Mouse (Mus musculus): ENCODE measurements around the gene Ephx1. TPM values are rescaled to one million over a fixed set of nuclear protein-coding genes. Genes with fewer than 3 reads are reported as not detected.

The Ephx1 gene
- polyA plus RNA-seq, 1 experiment: 13.4 TPM

GRCm38 (mm10) chr1:180957989-180958388, 62.7 kb downstream of the Ephx1 start:
- WGBS: 67% methylated on average over 3 of the region's 3 CpGs
- no peak for TF ChIP-seq CTCF (IDR thresholded peaks at IDR 0.05; ENCODE audit: control insufficient read depth, insufficient read depth, low read length)
- no peak for TF ChIP-seq POLR2A (IDR thresholded peaks at IDR 0.05; ENCODE audit: borderline replicate concordance, control insufficient read depth, low read depth, low read length)
- Histone ChIP-seq H3K4me3 (replicated peaks; ENCODE audit: control insufficient read depth, low read depth, low read length) (no peak overlapping the region), H3K27ac (ENCODE audit: control insufficient read depth, insufficient read depth, low read depth, low read length, poor library complexity) (no peak overlapping the region), H3K4me1 (ENCODE audit: control insufficient read depth, insufficient read depth, low read length) (no peaks in the 10 kb centered on the region)

- no peaks in the 10 kb centered on the region for H3K4me1 ChIP-seq (ENCODE audit: control insufficient read depth, insufficient read depth, low read length)
- no peak overlapping the region for H3K27ac ChIP-seq (ENCODE audit: control insufficient read depth, insufficient read depth, low read depth, low read length, poor library complexity)
- no peak overlapping the region for H3K4me3 ChIP-seq (replicated peaks; ENCODE audit: control insufficient read depth, low read depth, low read length)
- TF ChIP-seq POLR2A (IDR thresholded peaks at IDR 0.05; ENCODE audit: borderline replicate concordance, control insufficient read depth, low read depth, low read length) (no peak), CTCF (IDR thresholded peaks at IDR 0.05; ENCODE audit: control insufficient read depth, insufficient read depth, low read length) (no peak)
- 46% methylated on average over 8 of the region's 8 CpGs for WGBS
Measured at GRCm38 (mm10) chr1:180956973-180957381, 63.7 kb downstream of the Ephx1 start.

- H3K4me3 ChIP-seq (replicated peaks; ENCODE audit: control insufficient read depth, low read depth, low read length): no peak overlapping the region
- WGBS: 87% methylated on average over 8 of the region's 8 CpGs
- H3K27ac ChIP-seq (ENCODE audit: control insufficient read depth, insufficient read depth, low read depth, low read length, poor library complexity): no peak overlapping the region
- TF ChIP-seq CTCF (IDR thresholded peaks at IDR 0.05; ENCODE audit: control insufficient read depth, insufficient read depth, low read length) (no peak), POLR2A (IDR thresholded peaks at IDR 0.05; ENCODE audit: borderline replicate concordance, control insufficient read depth, low read depth, low read length) (no peak)
- no peaks in the 10 kb centered on the region for H3K4me1 ChIP-seq (ENCODE audit: control insufficient read depth, insufficient read depth, low read length)
Measured at GRCm38 (mm10) chr1:180956401-180956800, 64.3 kb downstream of the Ephx1 start.

- Histone ChIP-seq H3K4me3 (replicated peaks; ENCODE audit: control insufficient read depth, low read depth, low read length) (no peak overlapping the region), H3K27ac (ENCODE audit: control insufficient read depth, insufficient read depth, low read depth, low read length, poor library complexity) (no peak overlapping the region), H3K4me1 (ENCODE audit: control insufficient read depth, insufficient read depth, low read length) (no peaks in the 10 kb centered on the region)
- 75% methylated on average over 5 of the region's 5 CpGs for WGBS
- no peak for TF ChIP-seq CTCF (IDR thresholded peaks at IDR 0.05; ENCODE audit: control insufficient read depth, insufficient read depth, low read length)
- TF ChIP-seq POLR2A (IDR thresholded peaks at IDR 0.05; ENCODE audit: borderline replicate concordance, control insufficient read depth, low read depth, low read length): no peak
Measured at GRCm38 (mm10) chr1:180952808-180953207, 67.9 kb downstream of the Ephx1 start.

- H3K4me3 ChIP-seq (replicated peaks; ENCODE audit: control insufficient read depth, low read depth, low read length): no peak overlapping the region
- no peaks in the 10 kb centered on the region for H3K4me1 ChIP-seq (ENCODE audit: control insufficient read depth, insufficient read depth, low read length)
- H3K27ac ChIP-seq (ENCODE audit: control insufficient read depth, insufficient read depth, low read depth, low read length, poor library complexity): no peak overlapping the region
- TF ChIP-seq CTCF (IDR thresholded peaks at IDR 0.05; ENCODE audit: control insufficient read depth, insufficient read depth, low read length): no peak
- TF ChIP-seq POLR2A (IDR thresholded peaks at IDR 0.05; ENCODE audit: borderline replicate concordance, control insufficient read depth, low read depth, low read length): no peak
- WGBS: 82% methylated on average over 6 of the region's 6 CpGs
Measured at GRCm38 (mm10) chr1:180952085-180952746, 68.5 kb downstream of the Ephx1 start.

GRCm38 (mm10) chr1:180946448-180946847, 74.3 kb downstream of the Ephx1 start:
- whole genome bisulfite sequencing: 87% methylated on average over 6 of the region's 6 CpGs
- TF ChIP-seq POLR2A (IDR thresholded peaks at IDR 0.05; ENCODE audit: borderline replicate concordance, control insufficient read depth, low read depth, low read length) (no peak), CTCF (IDR thresholded peaks at IDR 0.05; ENCODE audit: control insufficient read depth, insufficient read depth, low read length) (no peak)
- H3K4me3 ChIP-seq (replicated peaks; ENCODE audit: control insufficient read depth, low read depth, low read length): no peak overlapping the region
- peaks cover 6% of the 10 kb centered on the region for H3K4me1 ChIP-seq (ENCODE audit: control insufficient read depth, insufficient read depth, low read length)
- no peak overlapping the region for H3K27ac ChIP-seq (ENCODE audit: control insufficient read depth, insufficient read depth, low read depth, low read length, poor library complexity)

- H3K27ac ChIP-seq (ENCODE audit: control insufficient read depth, insufficient read depth, low read depth, low read length, poor library complexity): peak overlapping the region; percentile 61
- WGBS: 8% methylated on average over 20 of the region's 20 CpGs
- H3K4me1 ChIP-seq (ENCODE audit: control insufficient read depth, insufficient read depth, low read length): peaks cover 7% of the 10 kb centered on the region
- TF ChIP-seq POLR2A (IDR thresholded peaks at IDR 0.05; ENCODE audit: borderline replicate concordance, control insufficient read depth, low read depth, low read length) (no peak), CTCF (IDR thresholded peaks at IDR 0.05; ENCODE audit: control insufficient read depth, insufficient read depth, low read length) (no peak)
- peak overlapping the region; percentile 57 for H3K4me3 ChIP-seq (replicated peaks; ENCODE audit: control insufficient read depth, low read depth, low read length)
Measured at GRCm38 (mm10) chr1:180945001-180945980, 75.4 kb downstream of the Ephx1 start.

GRCm38 (mm10) chr1:180944553-180944952, 76.2 kb downstream of the Ephx1 start:
- Histone ChIP-seq H3K27ac (ENCODE audit: control insufficient read depth, insufficient read depth, low read depth, low read length, poor library complexity) (peak overlapping the region; percentile 97), H3K4me1 (ENCODE audit: control insufficient read depth, insufficient read depth, low read length) (peaks cover 7% of the 10 kb centered on the region), H3K4me3 (replicated peaks; ENCODE audit: control insufficient read depth, low read depth, low read length) (peak overlapping the region; percentile 57)
- 38% methylated on average over 4 of the region's 4 CpGs for WGBS
- TF ChIP-seq CTCF (IDR thresholded peaks at IDR 0.05; ENCODE audit: control insufficient read depth, insufficient read depth, low read length): no peak
- no peak for TF ChIP-seq POLR2A (IDR thresholded peaks at IDR 0.05; ENCODE audit: borderline replicate concordance, control insufficient read depth, low read depth, low read length)

Data from bone marrow, adult 2 months (tissue).